Mouse (Mus musculus): ENCODE results near the gene Gm11444. TPM values are rescaled to one million over a fixed set of nuclear protein-coding genes. Genes with fewer than 3 reads are reported as not detected.

Gene Gm11444
- polyA plus RNA-seq, 1 experiment from 2014 or later: not detected

DNA sequence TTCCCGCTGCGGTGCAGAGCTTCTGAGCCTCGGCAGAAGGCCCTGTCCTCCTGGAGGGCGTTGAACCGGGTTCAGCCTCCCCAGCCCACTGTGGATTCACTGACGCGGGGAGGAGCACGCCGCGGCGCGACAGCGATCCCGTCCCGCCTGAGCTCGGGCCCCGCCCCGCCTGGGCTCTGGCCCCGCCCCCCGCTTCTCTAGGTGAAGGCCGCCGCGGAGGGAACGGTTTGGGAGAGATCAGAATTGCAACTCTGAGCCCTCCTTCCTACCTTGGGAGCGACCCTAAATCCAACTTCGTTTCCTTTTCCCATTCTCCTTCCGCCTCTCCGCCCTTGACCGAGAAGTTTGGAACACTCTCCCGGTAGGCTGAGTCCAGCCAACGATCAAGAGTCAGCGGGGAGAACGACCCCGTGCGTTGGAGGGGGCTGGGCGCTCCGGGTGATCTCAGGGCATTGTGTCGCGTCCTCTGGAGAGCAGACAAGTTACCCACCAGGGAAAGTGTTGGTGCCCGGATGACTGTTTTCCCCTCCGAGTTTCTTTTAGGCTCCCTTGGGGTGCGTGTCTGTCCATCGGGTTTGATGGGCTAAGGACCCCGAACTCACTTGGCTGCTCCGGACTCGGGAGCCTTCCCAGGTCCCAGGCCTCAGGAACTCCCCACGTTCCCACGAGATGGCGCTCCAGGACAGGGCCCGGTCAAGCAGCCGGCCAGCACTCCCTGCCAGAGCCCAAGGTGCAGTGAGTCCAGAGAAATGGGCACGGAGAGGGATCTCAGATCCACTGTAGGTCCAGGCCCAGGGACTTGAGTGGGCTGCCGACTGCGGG, 5.8 kb downstream of the Gm11444 start:
- peak; percentile 94 for DNase-seq
- Histone ChIP-seq H3K27me3 (ENCODE audit: insufficient read depth, low read length) (peaks cover 24% of the 10 kb centered on the region), H3K4me3 (ENCODE audit: low read depth, low read length) (peak overlapping the region; percentile 80), H3K9me3 (ENCODE audit: low read depth, low read length) (no peaks in the 10 kb centered on the region), H3K27ac (ENCODE audit: low read depth) (peak overlapping the region; percentile 99), H3K36me3 (ENCODE audit: insufficient read depth) (peaks cover 39% of the 10 kb centered on the region), H3K4me2 (peak overlapping the region; percentile 93), H3K9ac (peak overlapping the region; percentile 99), H3K4me1 (ENCODE audit: insufficient read depth) (peaks cover 11% of the 10 kb centered on the region; the same call in 1 of the 2 replicates)
- under 1% methylated on average over 54 of the region's 54 CpGs for WGBS
- peak; percentile 93 for TF ChIP-seq CTCF (IDR thresholded peaks at IDR 0.05; ENCODE audit: low read depth)
- ATAC-seq (ENCODE audit: insufficient read depth): peak; percentile 59

- H3K27me3 ChIP-seq (ENCODE audit: insufficient read depth, low read length): peaks cover 31% of the 10 kb centered on the region
- H3K4me3 ChIP-seq (ENCODE audit: low read depth, low read length): peak overlapping the region; percentile 80
- TF ChIP-seq CTCF (IDR thresholded peaks at IDR 0.05; ENCODE audit: low read depth): peak; percentile 92
- peak overlapping the region; percentile 93 for H3K4me2 ChIP-seq
- ATAC-seq (ENCODE audit: insufficient read depth) (peak; percentile 44), DNase-seq (peak; percentile 94)
- H3K4me1 ChIP-seq (ENCODE audit: insufficient read depth): peaks cover 11% of the 10 kb centered on the region; the same call in 1 of the 2 replicates
- peak overlapping the region; percentile 99 for H3K27ac ChIP-seq (ENCODE audit: low read depth)
- no peaks in the 10 kb centered on the region for H3K9me3 ChIP-seq (ENCODE audit: low read depth, low read length)
- peak overlapping the region; percentile 99 for H3K9ac ChIP-seq
- WGBS: under 1% methylated on average over 18 of the region's 18 CpGs
- peaks cover 49% of the 10 kb centered on the region for H3K36me3 ChIP-seq (ENCODE audit: insufficient read depth)
Measured at GRCm38 (mm10) chr11:85843347-85843692, 6.8 kb downstream of the Gm11444 start.

DNA sequence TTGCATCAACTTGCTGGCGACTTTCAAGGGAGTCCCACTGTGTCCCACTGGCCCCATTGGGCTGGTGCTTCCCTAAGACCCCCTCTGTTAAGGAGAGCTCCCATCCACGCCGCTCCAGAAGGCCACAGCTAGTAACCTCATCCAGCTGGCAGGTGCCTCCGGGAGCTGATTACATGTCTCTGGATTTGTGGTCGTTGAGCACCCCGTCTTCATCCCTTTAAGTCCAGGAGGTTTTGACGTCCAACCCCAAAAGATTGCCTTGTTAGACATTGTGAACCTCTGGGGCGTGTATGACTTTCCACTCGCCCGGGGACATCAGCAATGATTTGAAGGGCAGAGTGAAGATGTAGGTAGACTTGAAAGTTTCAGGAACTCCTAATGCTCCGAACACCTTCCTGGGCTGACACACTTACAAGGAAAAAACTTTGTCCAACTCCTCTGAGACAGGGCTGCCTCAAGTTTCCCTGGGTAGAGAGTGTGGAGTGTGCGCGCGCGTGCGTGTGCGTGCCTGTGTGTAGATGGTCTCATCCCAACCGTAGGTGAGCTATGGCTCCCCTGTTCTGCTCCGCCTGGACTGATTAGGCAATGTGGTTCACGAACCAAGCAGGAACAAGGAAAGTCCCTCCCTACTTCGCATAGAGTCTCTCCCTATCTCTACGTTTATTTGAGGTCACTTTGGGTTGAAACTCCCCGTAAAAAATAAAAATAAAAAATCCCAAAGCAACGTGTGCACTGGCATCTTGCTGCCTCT, 7.4 kb downstream of the Gm11444 start:
- no peak for TF ChIP-seq CTCF (IDR thresholded peaks at IDR 0.05; ENCODE audit: low read depth)
- H3K4me1 ChIP-seq (ENCODE audit: insufficient read depth): peaks cover 11% of the 10 kb centered on the region; the same call in 1 of the 2 replicates
- H3K4me3 ChIP-seq (ENCODE audit: low read depth, low read length): peak overlapping the region; percentile 80
- peak; percentile 66 for DNase-seq
- peak overlapping the region; percentile 99 for H3K9ac ChIP-seq
- ATAC-seq (ENCODE audit: insufficient read depth): no peak
- peaks cover 55% of the 10 kb centered on the region for H3K36me3 ChIP-seq (ENCODE audit: insufficient read depth)
- H3K4me2 ChIP-seq: peak overlapping the region; percentile 93
- no peaks in the 10 kb centered on the region for H3K9me3 ChIP-seq (ENCODE audit: low read depth, low read length)
- peak overlapping the region; percentile 99 for H3K27ac ChIP-seq (ENCODE audit: low read depth)
- 5% methylated on average over 24 of the region's 24 CpGs for WGBS
- H3K27me3 ChIP-seq (ENCODE audit: insufficient read depth, low read length): peaks cover 37% of the 10 kb centered on the region

DNA sequence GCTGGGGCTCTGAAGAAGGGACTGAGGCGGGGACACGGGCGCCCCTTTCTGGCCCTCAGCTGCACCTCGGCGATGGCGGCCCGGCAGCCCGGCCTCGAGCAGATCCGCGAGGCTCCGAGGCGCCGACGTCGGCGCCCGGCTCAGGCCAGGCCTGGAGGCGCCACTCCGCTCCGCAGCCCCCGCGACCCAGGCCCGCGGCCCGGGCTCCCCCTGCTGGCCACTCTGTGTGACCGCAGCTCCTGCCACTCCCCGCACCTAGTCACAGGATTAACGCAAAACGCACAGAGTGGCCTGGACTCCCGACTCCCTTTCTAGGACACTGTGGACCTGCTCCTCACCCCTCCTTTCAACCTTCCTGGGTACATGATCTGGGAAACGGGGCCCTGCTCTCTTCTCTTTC, 8.2 kb downstream of the Gm11444 start:
- TF ChIP-seq CTCF (IDR thresholded peaks at IDR 0.05; ENCODE audit: low read depth): peak; percentile 73
- Histone ChIP-seq H3K4me3 (ENCODE audit: low read depth, low read length) (peak overlapping the region; percentile 80), H3K27me3 (ENCODE audit: insufficient read depth, low read length) (peaks cover 44% of the 10 kb centered on the region), H3K4me2 (peak overlapping the region; percentile 93), H3K9me3 (ENCODE audit: low read depth, low read length) (no peaks in the 10 kb centered on the region), H3K4me1 (ENCODE audit: insufficient read depth) (peaks cover 11% of the 10 kb centered on the region; the same call in 1 of the 2 replicates), H3K9ac (peak overlapping the region; percentile 99), H3K36me3 (ENCODE audit: insufficient read depth) (peaks cover 63% of the 10 kb centered on the region), H3K27ac (ENCODE audit: low read depth) (peak overlapping the region; percentile 99)
- WGBS: under 1% methylated on average over 32 of the region's 32 CpGs
- DNase-seq: peak; percentile 86
- ATAC-seq (ENCODE audit: insufficient read depth): 0 out of 2 replicates have a peak, but pooled peaks have one; percentile 1

GRCm38 (mm10) chr11:85841211-85841681, 8.9 kb downstream of the Gm11444 start:
- no peak for ATAC-seq (ENCODE audit: insufficient read depth)
- Histone ChIP-seq H3K4me2 (peak overlapping the region; percentile 93), H3K27me3 (ENCODE audit: insufficient read depth, low read length) (peaks cover 49% of the 10 kb centered on the region), H3K36me3 (ENCODE audit: insufficient read depth) (peaks cover 70% of the 10 kb centered on the region), H3K9ac (peak overlapping the region; percentile 99), H3K27ac (ENCODE audit: low read depth) (peak overlapping the region; percentile 99), H3K4me1 (ENCODE audit: insufficient read depth) (peaks cover 11% of the 10 kb centered on the region; the same call in 1 of the 2 replicates), H3K4me3 (ENCODE audit: low read depth, low read length) (peak overlapping the region; percentile 80), H3K9me3 (ENCODE audit: low read depth, low read length) (no peaks in the 10 kb centered on the region)
- WGBS: 10% methylated on average over 8 of the region's 8 CpGs
- peak; percentile 76 for DNase-seq
- peak; percentile 32; the same call in 1 of the 2 replicates for TF ChIP-seq CTCF (IDR thresholded peaks at IDR 0.05; ENCODE audit: low read depth)

DNA sequence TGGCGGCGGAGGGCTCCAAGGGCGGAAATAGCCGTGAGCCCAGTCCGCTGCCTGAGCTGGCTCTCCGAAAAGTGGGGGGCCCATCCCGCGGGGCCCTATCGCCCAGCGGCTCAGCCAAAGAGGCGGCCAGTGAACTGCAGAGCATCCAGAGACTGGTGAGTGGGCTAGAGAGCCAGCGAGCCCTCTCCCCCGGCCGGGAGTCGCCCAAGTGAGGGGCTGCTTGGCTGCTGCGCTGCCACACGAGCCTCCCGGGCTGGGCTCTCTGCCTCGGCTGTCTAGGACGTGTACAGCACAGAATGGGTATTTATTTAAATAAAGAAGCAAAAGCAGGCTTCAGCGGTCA, 9.4 kb downstream of the Gm11444 start:
- H3K4me1 ChIP-seq (ENCODE audit: insufficient read depth): peaks cover 11% of the 10 kb centered on the region; the same call in 1 of the 2 replicates
- no peaks in the 10 kb centered on the region for H3K9me3 ChIP-seq (ENCODE audit: low read depth, low read length)
- TF ChIP-seq CTCF (IDR thresholded peaks at IDR 0.05; ENCODE audit: low read depth): no peak
- H3K4me3 ChIP-seq (ENCODE audit: low read depth, low read length): peak overlapping the region; percentile 80
- H3K4me2 ChIP-seq: peak overlapping the region; percentile 93
- DNase-seq (peak; percentile 47), ATAC-seq (ENCODE audit: insufficient read depth) (no peak)
- H3K27ac ChIP-seq (ENCODE audit: low read depth): peak overlapping the region; percentile 99
- H3K36me3 ChIP-seq (ENCODE audit: insufficient read depth): peaks cover 75% of the 10 kb centered on the region
- H3K9ac ChIP-seq: peak overlapping the region; percentile 99
- WGBS: 5% methylated on average over 21 of the region's 21 CpGs
- peaks cover 51% of the 10 kb centered on the region for H3K27me3 ChIP-seq (ENCODE audit: insufficient read depth, low read length)
